Mouse (Mus musculus): ENCODE results near the gene Ephb2.

The Ephb2 gene

GRCm38 (mm10) chr4:136696381-136696925, 139.3 kb downstream of the Ephb2 start:
- peak; percentile 65 for DNase-seq

GRCm38 (mm10) chr4:136695696-136696095, 140.1 kb downstream of the Ephb2 start:
- DNase-seq = no peak

GRCm38 (mm10) chr4:136690034-136690433, 145.8 kb downstream of the Ephb2 start:
- no peak for DNase-seq

GRCm38 (mm10) chr4:136688113-136688512, 147.7 kb downstream of the Ephb2 start:
- no peak for DNase-seq

- DNase-seq = no peak
Measured at GRCm38 (mm10) chr4:136685431-136685869, 150.3 kb downstream of the Ephb2 start.

GRCm38 (mm10) chr4:136684485-136684884, 151.3 kb downstream of the Ephb2 start:
- no peak for DNase-seq

- DNase-seq = no peak
Measured at GRCm38 (mm10) chr4:136680641-136681040, 155.1 kb downstream of the Ephb2 start.

- DNase-seq = no peak
Measured at GRCm38 (mm10) chr4:136679221-136679620, 156.6 kb downstream of the Ephb2 start.

- DNase-seq = peak; percentile 90
Measured at GRCm38 (mm10) chr4:136678480-136678879, 157.3 kb downstream of the Ephb2 start.

GRCm38 (mm10) chr4:136675439-136675838, 160.3 kb downstream of the Ephb2 start:
- DNase-seq = no peak

- DNase-seq = no peak
Measured at GRCm38 (mm10) chr4:136672335-136673090, 163.3 kb downstream of the Ephb2 start.

- no peak for DNase-seq
Measured at GRCm38 (mm10) chr4:136667757-136668156, 168.0 kb downstream of the Ephb2 start.

- DNase-seq = no peak
Measured at GRCm38 (mm10) chr4:136666002-136666401, 169.8 kb downstream of the Ephb2 start.

- DNase-seq = no peak
Measured at GRCm38 (mm10) chr4:136665068-136665467, 170.7 kb downstream of the Ephb2 start.

GRCm38 (mm10) chr4:136657914-136658313, 177.9 kb downstream of the Ephb2 start:
- DNase-seq = no peak

- no peak for DNase-seq
Measured at GRCm38 (mm10) chr4:136653692-136654234, 182.0 kb downstream of the Ephb2 start.

- DNase-seq = no peak
Measured at GRCm38 (mm10) chr4:136653019-136653418, 182.8 kb downstream of the Ephb2 start.

GRCm38 (mm10) chr4:136652528-136652910, 183.3 kb downstream of the Ephb2 start:
- no peak for DNase-seq

- no peak for DNase-seq
Measured at GRCm38 (mm10) chr4:136651882-136652527, 183.8 kb downstream of the Ephb2 start.

- peak; percentile 20 for DNase-seq
Measured at GRCm38 (mm10) chr4:136651357-136651811, 184.4 kb downstream of the Ephb2 start.

GRCm38 (mm10) chr4:136650261-136650660, 185.5 kb downstream of the Ephb2 start:
- DNase-seq = no peak

- no peak for DNase-seq
Measured at GRCm38 (mm10) chr4:136649480-136650196, 186.2 kb downstream of the Ephb2 start.

- peak; percentile 85 for DNase-seq
Measured at GRCm38 (mm10) chr4:136648922-136649479, 186.8 kb downstream of the Ephb2 start.

Measured in kidney, adult 18-20 months (tissue).